13 mouse cellular contexts compared by ENCODE assay signal in genomic region chr12:102619908-102620307, GRCm38 (mm10).
DNase-seq lines count a peak whose midpoint lies in the region; ATAC-seq and TF ChIP-seq lines count a peak whose summit lies in the region.
"Had no signal": no experiment of that assay in that cellular context is flagged by ENCODE, and none has a peak within 500 bp of the region (broad histone marks: within the 10 kb centered on the region; RNA-seq: fewer than 3 reads in every experiment).

No protein-coding gene starts in this region.

- H3K4me2 ChIP-seq in kidney, embryonic 15.5 days: no peak overlapping the region
- no peak overlapping the region for H3K4me2 ChIP-seq in liver, embryonic 16.5 days (ENCODE audit: low read depth, low read length)
- H3K4me2 ChIP-seq in forebrain, postnatal 0 days (ENCODE audit: low read depth): no peak overlapping the region
- H3K4me2 ChIP-seq: lung, embryonic 15.5 days had no signal

- H3K27me3 ChIP-seq in kidney, embryonic 15.5 days: no peaks in the 10 kb centered on the region
- no peaks in the 10 kb centered on the region for H3K27me3 ChIP-seq in liver, embryonic 16.5 days (ENCODE audit: control insufficient read depth, insufficient read depth, low read depth, low read length)
- H3K27me3 ChIP-seq in forebrain, postnatal 0 days (ENCODE audit: insufficient read depth, low read length): no peaks in the 10 kb centered on the region
- no peaks in the 10 kb centered on the region for H3K27me3 ChIP-seq in hindbrain, embryonic 10.5 days (ENCODE audit: insufficient read depth, poor library complexity, severe bottlenecking)
- H3K27me3 ChIP-seq: lung, embryonic 15.5 days had no signal

- H3K36me3 ChIP-seq in kidney, embryonic 15.5 days: no peaks in the 10 kb centered on the region
- H3K36me3 ChIP-seq in liver, embryonic 16.5 days (ENCODE audit: control insufficient read depth, insufficient read depth): no peaks in the 10 kb centered on the region; the same call in 1 of the 2 replicates
- peaks cover 4% of the 10 kb centered on the region; the same call in 1 of the 2 replicates for H3K36me3 ChIP-seq in forebrain, postnatal 0 days (ENCODE audit: insufficient read depth)
- 0 out of 2 replicates have a peak, but pooled peaks cover 10% of the 10 kb centered on the region for H3K36me3 ChIP-seq in hindbrain, embryonic 10.5 days
- H3K36me3 ChIP-seq: lung, embryonic 15.5 days had no signal

- peak; percentile 45 for DNase-seq in CD4-positive helper T cell, adult 2 months (ENCODE audit: low read depth, low spot score)
- DNase-seq in c-Kit-positive CD71-negative TER-119-negative erythroid progenitor cells, embryonic 14.5 days (ENCODE audit: low read depth): peak; percentile 23
- DNase-seq in forebrain, postnatal 0 days: no peak
- no peak for DNase-seq in adrenal gland, adult 18-20 months (ENCODE audit: low spot score in 2 of 2)
- DNase-seq in left cerebral cortex, postnatal 14 days (ENCODE audit: low spot score in 2 of 2): no peak
- no peak for DNase-seq in hindbrain, embryonic 10.5 days (ENCODE audit: low spot score)
- DNase-seq: cerebellum, adult 9-10 months; gastrocnemius, postnatal 36 days; heart, postnatal 10 days had no signal

- peak; percentile 35; the same call in 1 of the 2 replicates for ATAC-seq in kidney, embryonic 15.5 days (replicated peaks; ENCODE audit: low FRiP score)
- ATAC-seq in liver, embryonic 16.5 days (ENCODE audit: low read depth): peak; percentile 51; the same call in 1 of the 2 replicates
- no peak for ATAC-seq in forebrain, postnatal 0 days

- H3K4me3 ChIP-seq in kidney, embryonic 15.5 days (replicated peaks): no peak overlapping the region
- no peak overlapping the region for H3K4me3 ChIP-seq in liver, embryonic 16.5 days (ENCODE audit: low read depth, low read length)
- no peak overlapping the region for H3K4me3 ChIP-seq in forebrain, postnatal 0 days (ENCODE audit: low read depth, low read length)
- H3K4me3 ChIP-seq in hindbrain, embryonic 10.5 days: no peak overlapping the region
- H3K4me3 ChIP-seq: erythroblast, embryonic 14.5 days; lung, embryonic 15.5 days had no signal

- 60% methylated on average over 7 of the region's 7 CpGs for WGBS in kidney, embryonic 15.5 days
- 39% methylated on average over 7 of the region's 7 CpGs for WGBS in liver, embryonic 16.5 days (ENCODE audit: insufficient replicate concordance)
- WGBS in forebrain, postnatal 0 days: 39% methylated on average over 7 of the region's 7 CpGs
- 64% methylated on average over 7 of the region's 7 CpGs for WGBS in hindbrain, embryonic 10.5 days

- intact Hi-C loops in left cerebral cortex, postnatal 14 days (cut with DNase I): loop anchor here (5.0 kb wide), 1 partner anchor 62 kb away; no protein-coding TSS in a partner anchor

- no peaks in the 10 kb centered on the region for H3K9me3 ChIP-seq in kidney, embryonic 15.5 days (replicated peaks)
- H3K9me3 ChIP-seq in liver, embryonic 16.5 days (replicated peaks; ENCODE audit: control insufficient read depth, low read length): no peaks in the 10 kb centered on the region
- no peaks in the 10 kb centered on the region for H3K9me3 ChIP-seq in forebrain, postnatal 0 days (ENCODE audit: low read length)
- no peaks in the 10 kb centered on the region for H3K9me3 ChIP-seq in hindbrain, embryonic 10.5 days
- H3K9me3 ChIP-seq: lung, embryonic 15.5 days had no signal

- peak overlapping the region; percentile 13; the same call in 1 of the 2 replicates for H3K27ac ChIP-seq in kidney, embryonic 15.5 days
- H3K27ac ChIP-seq in liver, embryonic 16.5 days (ENCODE audit: low read length): no peak overlapping the region
- no peak overlapping the region for H3K27ac ChIP-seq in forebrain, postnatal 0 days (ENCODE audit: low read depth, low read length)
- H3K27ac ChIP-seq in hindbrain, embryonic 10.5 days: no peak overlapping the region
- H3K27ac ChIP-seq: lung, embryonic 15.5 days had no signal

- TF ChIP-seq CTCF in forebrain, postnatal 0 days (IDR thresholded peaks at IDR 0.05; ENCODE audit: low read depth): no peak

- peaks cover 47% of the 10 kb centered on the region for H3K4me1 ChIP-seq in kidney, embryonic 15.5 days
- H3K4me1 ChIP-seq in liver, embryonic 16.5 days (ENCODE audit: control insufficient read depth, low read depth, low read length): peaks cover 22% of the 10 kb centered on the region
- H3K4me1 ChIP-seq in forebrain, postnatal 0 days (ENCODE audit: insufficient read depth): no peaks in the 10 kb centered on the region
- peaks cover 57% of the 10 kb centered on the region for H3K4me1 ChIP-seq in hindbrain, embryonic 10.5 days (replicated peaks)
- H3K4me1 ChIP-seq: lung, embryonic 15.5 days had no signal

- H3K9ac ChIP-seq in kidney, embryonic 15.5 days: no peak overlapping the region
- no peak overlapping the region for H3K9ac ChIP-seq in liver, embryonic 16.5 days (ENCODE audit: low read depth, low read length)
- H3K9ac ChIP-seq in forebrain, postnatal 0 days: no peak overlapping the region
- H3K9ac ChIP-seq: lung, embryonic 15.5 days had no signal

Comparison
In these comparisons a context has a peak if more than half of its experiments do, and no peak if none do; other contexts are left out.
1. DNase-seq: peak in CD4-positive helper T cell, adult 2 months (single experiment) and c-Kit-positive CD71-negative TER-119-negative erythroid progenitor cells, embryonic 14.5 days (single experiment); none in forebrain, postnatal 0 days (single experiment), adrenal gland, adult 18-20 months (0 of 2), left cerebral cortex, postnatal 14 days (0 of 2) and hindbrain, embryonic 10.5 days (single experiment).